Mouse (Mus musculus) erythroblast, adult 5-6 weeks (primary cell): ENCODE results near the gene Heg1. TPM values are rescaled to one million over a fixed set of nuclear protein-coding genes. Genes with fewer than 3 reads are reported as not detected.

Source experiments
- ATAC-seq: replicated peaks from 2 replicates; pipeline ENCODE4 v1.8.0; 2016; ENCODE audit warnings: moderate number of reproducible peaks, mild to moderate bottlenecking, moderate TSS enrichment, inconsistent platforms; ENCODE audit not compliant: poor library complexity, low FRiP score, severe bottlenecking
- total RNA-seq, 2 experiments: library from RNA; stranded (forward) in 1 of 2; stranded (reverse) in 1 of 2; fragments of 150-400 nt in 1 of 2; fragments of 200-764, 138-1000 nt in 1 of 2; gene quantifications; 2 replicates each; pipeline versions ENCODE4 v1.2.3 to v1.2.4; 2015 to 2017; ENCODE audit warnings: low replicate concordance in 2 of 2

The Heg1 gene
- total RNA-seq, 2 experiments from 2014 or later = 3.7 to 6.4 TPM

- no peak for ATAC-seq
Observed at GRCm38 (mm10) chr16:33701872-33702271, 17.7 kb downstream of the Heg1 start.

GRCm38 (mm10) chr16:33704289-33704688, 20.1 kb downstream of the Heg1 start:
- ATAC-seq = no peak

- ATAC-seq = no peak
Observed at GRCm38 (mm10) chr16:33705258-33705657, 21.1 kb downstream of the Heg1 start.

GRCm38 (mm10) chr16:33706111-33706890, 22.1 kb downstream of the Heg1 start:
- ATAC-seq = no peak

- no peak for ATAC-seq
Observed at GRCm38 (mm10) chr16:33708031-33708430, 23.9 kb downstream of the Heg1 start.

- ATAC-seq = no peak
Observed at GRCm38 (mm10) chr16:33708585-33709397, 24.6 kb downstream of the Heg1 start.

- peak; percentile 61 for ATAC-seq
Observed at GRCm38 (mm10) chr16:33714271-33714670, 30.1 kb downstream of the Heg1 start.

GRCm38 (mm10) chr16:33723241-33723640, 39.1 kb downstream of the Heg1 start:
- ATAC-seq = no peak

GRCm38 (mm10) chr16:33723983-33724382, 39.8 kb downstream of the Heg1 start:
- no peak for ATAC-seq

- no peak for ATAC-seq
Observed at GRCm38 (mm10) chr16:33726261-33726660, 42.1 kb downstream of the Heg1 start.

GRCm38 (mm10) chr16:33726892-33727291, 42.7 kb downstream of the Heg1 start:
- no peak for ATAC-seq

GRCm38 (mm10) chr16:33728427-33728826, 44.3 kb downstream of the Heg1 start:
- ATAC-seq = no peak

- no peak for ATAC-seq
Observed at GRCm38 (mm10) chr16:33731291-33731690, 47.1 kb downstream of the Heg1 start.

GRCm38 (mm10) chr16:33732237-33732749, 48.1 kb downstream of the Heg1 start:
- no peak for ATAC-seq

- ATAC-seq = no peak
Observed at GRCm38 (mm10) chr16:33732846-33733580, 48.8 kb downstream of the Heg1 start.

GRCm38 (mm10) chr16:33733864-33734263, 49.7 kb downstream of the Heg1 start:
- ATAC-seq = no peak

GRCm38 (mm10) chr16:33734545-33734944, 50.4 kb downstream of the Heg1 start:
- ATAC-seq = no peak

GRCm38 (mm10) chr16:33735238-33735637, 51.1 kb downstream of the Heg1 start:
- ATAC-seq = no peak

- no peak for ATAC-seq
Observed at GRCm38 (mm10) chr16:33735791-33736190, 51.6 kb downstream of the Heg1 start.

GRCm38 (mm10) chr16:33736746-33737145, 52.6 kb downstream of the Heg1 start:
- ATAC-seq = no peak
